Mouse (Mus musculus) stomach, postnatal 0 days (tissue): ENCODE results near the gene Arap2.

Experiments
- CTCF ChIP-seq: IDR thresholded peaks from 2 replicates; pipeline ENCODE4 v1.5.1; 2016; ENCODE audit warnings: antibody characterized with exemption, low read depth, mild to moderate bottlenecking, moderate library complexity
- EP300 ChIP-seq: optimal IDR thresholded peaks from 2 replicates; pipeline ENCODE3; 2016; ENCODE audit warnings: antibody characterized with exemption

DNA sequence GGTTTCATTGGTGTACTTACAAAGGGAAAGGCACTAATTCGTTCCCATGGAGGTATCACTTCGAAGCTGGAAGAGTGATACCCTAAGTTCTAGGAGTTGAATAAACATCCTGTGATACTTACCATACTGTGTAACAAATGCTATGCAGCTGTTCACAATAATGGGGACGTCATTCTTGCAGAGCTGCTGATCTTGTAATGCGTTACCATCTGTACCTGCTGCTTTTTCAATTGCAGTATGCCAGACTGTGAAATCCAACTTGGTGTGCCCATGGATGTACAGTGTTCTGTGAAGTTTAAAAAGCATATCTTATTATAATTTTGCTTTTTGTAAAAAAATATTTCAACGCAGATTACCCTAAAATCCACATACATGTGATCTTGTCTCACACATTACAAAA lies 112.0 kb downstream of the Arap2 start:
- TF ChIP-seq CTCF = no peak
- TF ChIP-seq EP300 = no peak
